Mouse (Mus musculus) ES-E14 (cell line): Measurements from ENCODE around the gene Pan2.

Source experiments
- CHD2 ChIP-seq: IDR thresholded peaks from 2 replicates; pipeline ENCODE4 v1.6.1; 2014; ENCODE audit warnings: mild to moderate bottlenecking, low read depth, low read length, inconsistent platforms
- HCFC1 ChIP-seq: IDR thresholded peaks from 2 replicates; pipeline ENCODE4 v1.6.1; 2012; ENCODE audit warnings: low read length, inconsistent platforms, borderline replicate concordance; ENCODE audit not compliant: insufficient read depth
- MAFK ChIP-seq: IDR thresholded peaks from 2 replicates; pipeline ENCODE4 v1.6.1; 2014; ENCODE audit warnings: mild to moderate bottlenecking, low read depth, low read length, inconsistent platforms; ENCODE audit not compliant: insufficient read depth
- ZC3H11A ChIP-seq: IDR thresholded peaks from 2 replicates; pipeline ENCODE4 v1.6.1; 2012; ENCODE audit warnings: low read depth, mild to moderate bottlenecking, inconsistent platforms, low read length, borderline replicate concordance
- ZNF384 ChIP-seq: IDR thresholded peaks from 2 replicates; pipeline ENCODE4 v1.6.1; 2012; ENCODE audit warnings: low read depth, low read length, inconsistent platforms

DNA sequence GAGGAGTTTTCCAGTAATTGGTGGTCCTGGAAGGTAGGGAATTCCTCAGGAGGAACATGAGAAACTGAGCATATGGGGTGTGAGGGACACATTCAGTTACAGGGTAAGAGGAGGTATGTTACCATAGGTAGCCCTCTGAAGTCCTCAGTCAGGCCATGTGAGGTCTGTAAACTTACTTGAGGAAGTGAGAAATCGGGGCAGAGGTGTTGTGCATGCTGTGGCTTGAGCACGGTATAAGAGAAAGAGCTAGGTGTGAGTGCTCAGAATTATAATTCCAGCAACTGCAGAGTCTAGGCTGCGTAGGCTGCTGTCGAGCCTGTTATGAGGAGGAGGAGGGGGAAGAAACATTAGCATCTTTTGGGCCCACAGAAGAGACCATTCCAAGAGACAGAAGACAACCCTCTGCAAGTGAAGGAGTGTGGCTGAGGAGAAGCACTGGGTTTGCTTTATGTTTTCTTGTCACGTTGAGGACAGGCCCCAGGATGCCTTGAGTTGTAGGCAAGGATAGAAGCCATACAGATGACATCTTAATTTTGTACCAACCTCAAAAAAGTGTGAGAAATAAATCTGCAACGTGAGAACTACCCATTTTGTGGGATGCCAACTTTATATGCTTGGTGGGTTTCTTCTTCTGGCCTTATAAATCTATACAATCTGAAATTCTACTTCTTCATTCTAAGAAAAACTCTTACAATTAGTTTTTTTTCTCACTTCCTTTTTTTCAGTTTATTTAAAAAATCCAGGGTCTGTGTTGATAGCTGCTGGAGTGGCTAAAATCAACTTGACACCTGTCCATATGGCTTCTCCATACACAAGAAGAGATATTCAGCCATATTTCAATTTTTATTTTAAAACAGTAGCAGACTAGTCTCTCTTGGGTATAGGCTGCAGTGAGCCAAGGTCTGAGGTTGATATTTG is 39.5 kb upstream of the Pan2 start:
- TF ChIP-seq ZC3H11A (no peak), CHD2 (no peak), ZNF384 (no peak), HCFC1 (no peak), MAFK (no peak)
